Mouse (Mus musculus): ENCODE measurements at regions not wholly inside any gene's neighbourhood (a gene's known extent, or its start where the extent isn't known, plus 50 kb on each side); places are given as distances from the start of the nearest gene placed in this dataset.
A peak's percentile ranks its signal among the peaks of the same experiment; 100 is the strongest.

- Histone ChIP-seq H3K4me1 (ENCODE audit: control insufficient read depth in 2 of 2, insufficient read depth in 2 of 2, low read length in 2 of 2, poor library complexity in 1 of 2) (no peaks in the 10 kb centered on the region), H3K9me3 (ENCODE audit: control insufficient read depth, insufficient read depth, low read depth, low read length) (no peaks in the 10 kb centered on the region), H3K27ac (ENCODE audit: insufficient read depth, low read depth, low read length, poor library complexity, severe bottlenecking) (no peak overlapping the region), H3K4me3 (ENCODE audit: insufficient read depth in 1 of 2, low read depth in 1 of 2, low read length in 2 of 2, poor library complexity in 1 of 2, severe bottlenecking in 1 of 2) (no peak overlapping the region), H3K9ac (ENCODE audit: insufficient read depth, low read depth, low read length, poor library complexity, severe bottlenecking) (no peak overlapping the region), H3K36me3 (ENCODE audit: control insufficient read depth, insufficient read depth, low read length, poor library complexity, severe bottlenecking) (no peaks in the 10 kb centered on the region)
- in situ Hi-C loops (cut with MboI; ENCODE audit: low sequenced_read_pairs in 2 of 2, unreplicated experiment in 2 of 2) = no loop called here
- no peak for DNase-seq (ENCODE audit: low read depth, low spot score)
- TF ChIP-seq ZC3H11A (IDR thresholded peaks at IDR 0.05; ENCODE audit: borderline replicate concordance, low read depth, low read length) (no peak), MAFK (IDR thresholded peaks at IDR 0.05; ENCODE audit: insufficient read depth, low read depth, low read length) (no peak), CHD2 (IDR thresholded peaks at IDR 0.05; ENCODE audit: low read depth, low read length) (no peak), ZNF384 (IDR thresholded peaks at IDR 0.05; ENCODE audit: low read depth, low read length) (no peak), HCFC1 (IDR thresholded peaks at IDR 0.05; ENCODE audit: borderline replicate concordance, insufficient read depth, low read length) (no peak)
Measured at GRCm38 (mm10) chr10:96540828-96541227, 76.0 kb upstream of the Btg1 start.

GRCm38 (mm10) chr10:96545312-96545711 is 71.5 kb upstream of the Btg1 start:
- Histone ChIP-seq H3K4me1 (ENCODE audit: control insufficient read depth in 2 of 2, insufficient read depth in 2 of 2, low read length in 2 of 2, poor library complexity in 1 of 2) (no peaks in the 10 kb centered on the region), H3K27ac (ENCODE audit: insufficient read depth, low read depth, low read length, poor library complexity, severe bottlenecking) (no peak overlapping the region), H3K9ac (ENCODE audit: insufficient read depth, low read depth, low read length, poor library complexity, severe bottlenecking) (no peak overlapping the region), H3K36me3 (ENCODE audit: control insufficient read depth, insufficient read depth, low read length, poor library complexity, severe bottlenecking) (no peaks in the 10 kb centered on the region), H3K4me3 (ENCODE audit: insufficient read depth in 1 of 2, low read depth in 1 of 2, low read length in 2 of 2, poor library complexity in 1 of 2, severe bottlenecking in 1 of 2) (no peak overlapping the region), H3K9me3 (ENCODE audit: control insufficient read depth, insufficient read depth, low read depth, low read length) (no peaks in the 10 kb centered on the region)
- DNase-seq (ENCODE audit: low read depth, low spot score) = no peak
- no peak for TF ChIP-seq ZNF384 (IDR thresholded peaks at IDR 0.05; ENCODE audit: low read depth, low read length)
- in situ Hi-C loops (cut with MboI; ENCODE audit: low sequenced_read_pairs in 2 of 2, unreplicated experiment in 2 of 2) = no loop called here

GRCm38 (mm10) chr10:96545761-96546388 is 70.9 kb upstream of the Btg1 start:
- DNase-seq (ENCODE audit: low read depth, low spot score) = no peak
- H3K9me3 ChIP-seq (ENCODE audit: control insufficient read depth, insufficient read depth, low read depth, low read length) = no peaks in the 10 kb centered on the region

GRCm38 (mm10) chr10:96549651-96550050 is 67.2 kb upstream of the Btg1 start:
- H3K4me1 ChIP-seq (ENCODE audit: control insufficient read depth in 2 of 2, insufficient read depth in 2 of 2, low read length in 2 of 2, poor library complexity in 1 of 2) = no peaks in the 10 kb centered on the region
- H3K36me3 ChIP-seq (ENCODE audit: control insufficient read depth, insufficient read depth, low read length, poor library complexity, severe bottlenecking) = no peaks in the 10 kb centered on the region
- no peak overlapping the region for H3K27ac ChIP-seq (ENCODE audit: insufficient read depth, low read depth, low read length, poor library complexity, severe bottlenecking)
- DNase-seq (ENCODE audit: low read depth, low spot score) = no peak
- in situ Hi-C loops (cut with MboI; ENCODE audit: low sequenced_read_pairs in 2 of 2, unreplicated experiment in 2 of 2) = no loop called here
- H3K9ac ChIP-seq (ENCODE audit: insufficient read depth, low read depth, low read length, poor library complexity, severe bottlenecking) = no peak overlapping the region
- H3K4me3 ChIP-seq (ENCODE audit: insufficient read depth in 1 of 2, low read depth in 1 of 2, low read length in 2 of 2, poor library complexity in 1 of 2, severe bottlenecking in 1 of 2) = no peak overlapping the region
- H3K9me3 ChIP-seq (ENCODE audit: control insufficient read depth, insufficient read depth, low read depth, low read length) = no peaks in the 10 kb centered on the region
- TF ChIP-seq MAFK (IDR thresholded peaks at IDR 0.05; ENCODE audit: insufficient read depth, low read depth, low read length) = no peak
- TF ChIP-seq ZNF384 (IDR thresholded peaks at IDR 0.05; ENCODE audit: low read depth, low read length) = no peak

More at GRCm38 (mm10) chr10:96545761-96546388, 70.9 kb upstream of the Btg1 start:
- in situ Hi-C loops (cut with MboI; ENCODE audit: low sequenced_read_pairs in 2 of 2, unreplicated experiment in 2 of 2) = no loop called here
- TF ChIP-seq HCFC1 (IDR thresholded peaks at IDR 0.05; ENCODE audit: borderline replicate concordance, insufficient read depth, low read length) (no peak), ZNF384 (IDR thresholded peaks at IDR 0.05; ENCODE audit: low read depth, low read length) (0 out of 2 replicates have a peak, but pooled peaks have one; percentile 13)
- no peak overlapping the region for H3K4me3 ChIP-seq (ENCODE audit: insufficient read depth in 1 of 2, low read depth in 1 of 2, low read length in 2 of 2, poor library complexity in 1 of 2, severe bottlenecking in 1 of 2)
- H3K27ac ChIP-seq (ENCODE audit: insufficient read depth, low read depth, low read length, poor library complexity, severe bottlenecking) = no peak overlapping the region
- H3K36me3 ChIP-seq (ENCODE audit: control insufficient read depth, insufficient read depth, low read length, poor library complexity, severe bottlenecking) = no peaks in the 10 kb centered on the region
- no peak overlapping the region for H3K9ac ChIP-seq (ENCODE audit: insufficient read depth, low read depth, low read length, poor library complexity, severe bottlenecking)
- H3K4me1 ChIP-seq (ENCODE audit: control insufficient read depth in 2 of 2, insufficient read depth in 2 of 2, low read length in 2 of 2, poor library complexity in 1 of 2) = no peaks in the 10 kb centered on the region

- no peaks in the 10 kb centered on the region for H3K9me3 ChIP-seq (ENCODE audit: control insufficient read depth, insufficient read depth, low read depth, low read length)
- H3K4me1 ChIP-seq (ENCODE audit: control insufficient read depth in 2 of 2, insufficient read depth in 2 of 2, low read length in 2 of 2, poor library complexity in 1 of 2) = no peaks in the 10 kb centered on the region
- in situ Hi-C loops (cut with MboI; ENCODE audit: low sequenced_read_pairs in 2 of 2, unreplicated experiment in 2 of 2) = no loop called here
- no peaks in the 10 kb centered on the region for H3K36me3 ChIP-seq (ENCODE audit: control insufficient read depth, insufficient read depth, low read length, poor library complexity, severe bottlenecking)
- H3K27ac ChIP-seq (ENCODE audit: insufficient read depth, low read depth, low read length, poor library complexity, severe bottlenecking) = no peak overlapping the region
- TF ChIP-seq ZNF384 (IDR thresholded peaks at IDR 0.05; ENCODE audit: low read depth, low read length) = no peak
- TF ChIP-seq ZC3H11A (IDR thresholded peaks at IDR 0.05; ENCODE audit: borderline replicate concordance, low read depth, low read length) = no peak
- DNase-seq (ENCODE audit: low read depth, low spot score) = no peak
- H3K4me3 ChIP-seq (ENCODE audit: insufficient read depth in 1 of 2, low read depth in 1 of 2, low read length in 2 of 2, poor library complexity in 1 of 2, severe bottlenecking in 1 of 2) = no peak overlapping the region
- no peak overlapping the region for H3K9ac ChIP-seq (ENCODE audit: insufficient read depth, low read depth, low read length, poor library complexity, severe bottlenecking)
Measured at GRCm38 (mm10) chr10:96550266-96550665, 66.5 kb upstream of the Btg1 start.

Data from ES-E14 (cell line).